Mouse (Mus musculus) ES-E14 (cell line): ENCODE measurements around the gene Krtap5-5. TPM values are rescaled to one million over a fixed set of nuclear protein-coding genes. Genes with fewer than 3 reads are reported as not detected.
"Not testable (repeated sequence)": the region's sequence is repeated elsewhere in the genome, so short reads cannot be mapped to it uniquely, and the experiment has no call there.

ENCODE experiments used
- DNase-seq: peaks from one replicate; pipeline ENCODE4 v3.0.0-alpha.2; 2013; ENCODE audit warnings: low read depth, low spot score
- H3K27ac ChIP-seq: 2 replicates; pipeline ENCODE4 v1.5.1; 2012; ENCODE audit warnings: low read depth, mild to moderate bottlenecking, low read length, moderate library complexity, mixed read lengths; ENCODE audit not compliant: poor library complexity, insufficient read depth, severe bottlenecking
- H3K36me3 ChIP-seq: 2 replicates; pipeline ENCODE4 v1.6.1; 2012; ENCODE audit warnings: mild to moderate bottlenecking, low read length, moderate library complexity, mixed read lengths; ENCODE audit not compliant: control insufficient read depth, poor library complexity, insufficient read depth, severe bottlenecking
- H3K4me1 ChIP-seq, 2 experiments: fragments of 150-350 bp in 1 of 2; sonication (generic) in 1 of 2; 2 replicates each; pipeline ENCODE4 v1.6.1; 2012; ENCODE audit warnings: low read length in 2 of 2, mild to moderate bottlenecking in 1 of 2, mixed read lengths in 1 of 2; ENCODE audit not compliant: control insufficient read depth in 2 of 2, insufficient read depth in 2 of 2, poor library complexity in 1 of 2
- H3K4me3 ChIP-seq, 2 experiments: fragments of 150-350 bp in 1 of 2; sonication (generic) in 1 of 2; 2 replicates each; pipeline ENCODE4 v1.5.1; 2012; ENCODE audit warnings: low read length in 2 of 2, low read depth in 1 of 2, mild to moderate bottlenecking in 1 of 2, mixed read lengths in 1 of 2; ENCODE audit not compliant: insufficient read depth in 1 of 2, poor library complexity in 1 of 2, severe bottlenecking in 1 of 2
- H3K9ac ChIP-seq: 2 replicates; pipeline ENCODE4 v1.6.1; 2012; ENCODE audit warnings: low read depth, mild to moderate bottlenecking, low read length, mixed read lengths; ENCODE audit not compliant: poor library complexity, insufficient read depth, severe bottlenecking
- H3K9me3 ChIP-seq: fragments of 150-350 bp; sonication (generic); 2 replicates; pipeline ENCODE4 v1.6.1; 2012; ENCODE audit warnings: low read depth, mild to moderate bottlenecking, low read length; ENCODE audit not compliant: control insufficient read depth, insufficient read depth
- CHD2 ChIP-seq: IDR thresholded peaks from 2 replicates; pipeline ENCODE4 v1.6.1; 2014; ENCODE audit warnings: mild to moderate bottlenecking, low read depth, low read length, inconsistent platforms
- MAFK ChIP-seq: IDR thresholded peaks from 2 replicates; pipeline ENCODE4 v1.6.1; 2014; ENCODE audit warnings: mild to moderate bottlenecking, low read depth, low read length, inconsistent platforms; ENCODE audit not compliant: insufficient read depth
- ZNF384 ChIP-seq: IDR thresholded peaks from 2 replicates; pipeline ENCODE4 v1.6.1; 2012; ENCODE audit warnings: low read depth, low read length, inconsistent platforms
- in situ Hi-C, 2 experiments: fragments of 600-800 bp; cut with MboI; formaldehyde crosslinking; loops; one replicate each; pipeline ENCODE4 v1.15.1; 2025; ENCODE audit warnings: low sequenced_read_pairs in 2 of 2, inconsistent platforms in 1 of 2; ENCODE audit not compliant: unreplicated experiment in 2 of 2
- total RNA-seq: library from RNA; depleted of rRNA; stranded (reverse); fragments of 300-350 nt; gene quantifications from 2 replicates; pipeline ENCODE4 v1.2.3, GENCODE M21; 2012; rRNA removed

Krtap5-5 gene
- total RNA-seq, result not detected in 2 replicates

- H3K27ac ChIP-seq, DNase-seq, H3K9me3 ChIP-seq, in situ Hi-C loops, H3K9ac ChIP-seq, H3K4me1 ChIP-seq, H3K36me3 ChIP-seq, H3K4me3 ChIP-seq: not testable (repeated sequence)
Observed at GRCm38 (mm10) chr7:142229871-142230270, at the start of gene Krtap5-5. Gene Krtap5-5, minus strand, starts transcription at chr7:142229971.

- H3K9ac ChIP-seq, H3K9me3 ChIP-seq, in situ Hi-C loops, DNase-seq, H3K4me3 ChIP-seq, H3K36me3 ChIP-seq, H3K27ac ChIP-seq, H3K4me1 ChIP-seq: not testable (repeated sequence)
Observed at GRCm38 (mm10) chr7:142279291-142279690, 49.5 kb upstream of the Krtap5-5 start.

- in situ Hi-C loops, result not testable (repeated sequence)
Observed at GRCm38 (mm10) chr7:142278183-142278582, 48.4 kb upstream of the Krtap5-5 start.

GRCm38 (mm10) chr7:142274263-142274662, 44.5 kb upstream of the Krtap5-5 start, which contains the start of gene Gm4559:
Gene Gm4559, minus strand, starts transcription at chr7:142274363.
- H3K9me3 ChIP-seq, H3K4me3 ChIP-seq, H3K27ac ChIP-seq, H3K4me1 ChIP-seq, DNase-seq, H3K36me3 ChIP-seq, in situ Hi-C loops, H3K9ac ChIP-seq: not testable (repeated sequence)

More at GRCm38 (mm10) chr7:142278183-142278582, 48.4 kb upstream of the Krtap5-5 start:
- H3K27ac ChIP-seq, H3K4me1 ChIP-seq, H3K9ac ChIP-seq, H3K4me3 ChIP-seq, H3K9me3 ChIP-seq, H3K36me3 ChIP-seq: not testable (repeated sequence)
- peak; percentile 24 for DNase-seq

GRCm38 (mm10) chr7:142258254-142258653, 28.5 kb upstream of the Krtap5-5 start, which contains the start of gene Gm2431:
Gene Gm2431, minus strand, starts transcription at chr7:142258354.
- DNase-seq, H3K4me3 ChIP-seq, H3K4me1 ChIP-seq, H3K27ac ChIP-seq, H3K36me3 ChIP-seq, H3K9ac ChIP-seq, H3K9me3 ChIP-seq: not testable (repeated sequence)
- in situ Hi-C loops, result loop anchor here in 1 of 2 experiments (10.0 kb wide), 1 partner anchor 113 kb away; the partner anchor contains the start of gene Gm45337

- TF ChIP-seq ZNF384 (no peak), MAFK (no peak), CHD2 (no peak)
- H3K9ac ChIP-seq, result no peak overlapping the region
- DNase-seq, result no peak
- H3K4me3 ChIP-seq, result no peak overlapping the region
- H3K9me3 ChIP-seq, result no peaks in the 10 kb centered on the region
- no peak overlapping the region for H3K27ac ChIP-seq
- no peaks in the 10 kb centered on the region for H3K36me3 ChIP-seq
- in situ Hi-C loops, result loop anchor here in 1 of 2 experiments (10.0 kb wide), 1 partner anchor 111 kb away; the partner anchor contains the start of gene Gm45337
- no peaks in the 10 kb centered on the region for H3K4me1 ChIP-seq
Observed at GRCm38 (mm10) chr7:142255517-142255916, 25.7 kb upstream of the Krtap5-5 start.
